Mouse (Mus musculus) CD4-positive, CD25-positive, alpha-beta regulatory T cell (primary cell): Measurements from ENCODE around the gene Baz1a. TPM values are rescaled to one million over a fixed set of nuclear protein-coding genes. Genes with fewer than 3 reads are reported as not detected.

Experiments used
- polyA plus RNA-seq: library from polyadenylated mRNA; unstranded; fragments of 100-300 nt; shearing (Covaris generic); gene quantifications from one replicate; pipeline ENCODE4 v1.2.1, GENCODE M21; 2017

The Baz1a gene
- 104 TPM for polyA plus RNA-seq

GRCm38 (mm10) chr12:55013626-55014398, at the start of gene Baz1a:
Gene Baz1a, minus strand, starts transcription at chr12:55014348.

GRCm38 (mm10) chr12:54986052-54986717, 28.0 kb downstream of the Baz1a start, which contains the start of gene Gm20403:
Gene Gm20403, minus strand, starts transcription at chr12:54986529.

GRCm38 (mm10) chr12:54862606-54863535, 151.3 kb downstream of the Baz1a start, which contains the start of gene Cfl2:
Gene Cfl2, minus strand, starts transcription at chr12:54862877.

Other genes starting within 250 kb of the Baz1a start
- gene Snx6, start 218.6 kb downstream of the Baz1a start, polyA plus RNA-seq, result 123 TPM
- gene Cfl2, start 151.5 kb downstream of the Baz1a start, polyA plus RNA-seq, result 45.0 TPM
- 4.3 TPM for gene Gm20403, start 27.8 kb downstream of the Baz1a start, polyA plus RNA-seq
- 16.3 TPM for gene 2700097O09Rik, start 65.8 kb upstream of the Baz1a start, polyA plus RNA-seq
- 131 TPM for gene Srp54a, start 65.9 kb upstream of the Baz1a start, polyA plus RNA-seq
- gene Fam177a, start 110.1 kb upstream of the Baz1a start, polyA plus RNA-seq, result 33.3 TPM
- gene Srp54b, start 140.8 kb upstream of the Baz1a start, polyA plus RNA-seq, result 33.1 TPM
- gene 1700047I17Rik2, start 185.2 kb upstream of the Baz1a start, polyA plus RNA-seq, result not detected
- gene Srp54c, start 215.8 kb upstream of the Baz1a start, polyA plus RNA-seq, result 74.3 TPM